Mouse (Mus musculus) lung, postnatal 0 days (tissue): ENCODE measurements around the gene Nckipsd. TPM values are rescaled to one million over a fixed set of nuclear protein-coding genes. Genes with fewer than 3 reads are reported as not detected.

Experiments used
- ATAC-seq: fragments of 200-750 bp; cut with Nextera tagmentation; 2 replicates; pipeline ENCODE4 v1.8.0; 2017; ENCODE audit warnings: moderate library complexity
- DNase-seq: peaks from one replicate; pipeline ENCODE4 v3.0.0-alpha.2; 2016; ENCODE audit warnings: low spot score
- H3K27ac ChIP-seq: fragments of 300-500 bp; sonication (generic); 2 replicates; pipeline ENCODE4 v1.5.1; 2014; ENCODE audit warnings: antibody characterized with exemption, mild to moderate bottlenecking, low read length, mixed read lengths
- H3K27me3 ChIP-seq: fragments of 300-500 bp; sonication (generic); replicated peaks from 2 replicates; pipeline ENCODE4 v1.6.1; 2014; ENCODE audit warnings: low read length, mixed read lengths; ENCODE audit not compliant: insufficient read depth
- H3K36me3 ChIP-seq: fragments of 300-500 bp; sonication (generic); 2 replicates; pipeline ENCODE4 v1.6.1; 2014; ENCODE audit warnings: low read length, mixed read lengths; ENCODE audit not compliant: insufficient read depth
- H3K4me1 ChIP-seq: fragments of 300-500 bp; sonication (generic); 2 replicates; pipeline ENCODE4 v1.6.1; 2014; ENCODE audit warnings: antibody characterized with exemption, low read depth, low read length, mixed read lengths; ENCODE audit not compliant: insufficient read depth
- H3K4me2 ChIP-seq: fragments of 300-500 bp; sonication (generic); replicated peaks from 2 replicates; pipeline ENCODE4 v1.6.1; 2014; ENCODE audit warnings: low read depth, mild to moderate bottlenecking, low read length, moderate library complexity, mixed read lengths
- H3K4me3 ChIP-seq: fragments of 300-500 bp; sonication (generic); 2 replicates; pipeline ENCODE4 v1.5.1; 2014; ENCODE audit warnings: low read depth, low read length
- H3K9ac ChIP-seq: fragments of 300-500 bp; sonication (generic); replicated peaks from 2 replicates; pipeline ENCODE4 v1.6.1; 2014; ENCODE audit warnings: low read depth, mild to moderate bottlenecking
- H3K9me3 ChIP-seq: fragments of 300-500 bp; sonication (generic); 2 replicates; pipeline ENCODE4 v1.6.1; 2016; ENCODE audit warnings: low read length, mixed read lengths
- CTCF ChIP-seq: IDR thresholded peaks from 2 replicates; pipeline ENCODE4 v1.5.1; 2016; ENCODE audit warnings: antibody characterized with exemption, mild to moderate bottlenecking
- EP300 ChIP-seq: IDR thresholded peaks from 2 replicates; pipeline ENCODE4 v1.6.1; 2016; ENCODE audit warnings: antibody characterized with exemption, mild to moderate bottlenecking, control low read depth
- WGBS: fragments of 180-500 bp; shearing (Covaris S2); extraction: QIAGEN DNeasy Blood & Tissue Kit; methylation state at CpG from one replicate; pipeline ENCODE4 v1.1.7; 2014; 5-methylcytosine and 5-hydroxymethylcytosine counted together
- polyA plus RNA-seq: library from polyadenylated mRNA; unstranded; fragments of >200 nt; fragmentation: Nextera tagmentation; extraction: Ambion mirVana; gene quantifications from 2 replicates; pipeline ENCODE4 v1.2.1, GENCODE M21; 2015

Gene Nckipsd
- polyA plus RNA-seq, 1 experiment from 2014 or later: 10.9 TPM

GRCm38 (mm10) chr9:108826700-108827340 is 18.7 kb downstream of the Nckipsd start:
- peaks cover 49% of the 10 kb centered on the region for H3K27me3 ChIP-seq
- H3K36me3 ChIP-seq: no peaks in the 10 kb centered on the region
- peak; percentile 82 for DNase-seq
- no peak overlapping the region for H3K27ac ChIP-seq
- H3K4me3 ChIP-seq: peak overlapping the region; percentile 31
- WGBS: 2% methylated on average over 38 of the region's 39 CpGs
- no peaks in the 10 kb centered on the region for H3K9me3 ChIP-seq
- ATAC-seq: peak; percentile 74
- H3K4me2 ChIP-seq: peak overlapping the region; percentile 63
- H3K4me1 ChIP-seq: peaks cover 7% of the 10 kb centered on the region
- no peak for TF ChIP-seq CTCF
- no peak overlapping the region for H3K9ac ChIP-seq

- Histone ChIP-seq H3K4me1 (peaks cover 11% of the 10 kb centered on the region), H3K27ac (no peak overlapping the region), H3K9me3 (no peaks in the 10 kb centered on the region), H3K27me3 (peaks cover 49% of the 10 kb centered on the region), H3K36me3 (no peaks in the 10 kb centered on the region), H3K4me3 (peak overlapping the region; percentile 31), H3K4me2 (peak overlapping the region; percentile 63), H3K9ac (no peak overlapping the region)
- TF ChIP-seq EP300 (no peak), CTCF (no peak)
- ATAC-seq (no peak), DNase-seq (no peak)
- WGBS: 9% methylated on average over 34 of the region's 34 CpGs
These were observed 19.3 kb downstream of the Nckipsd start for GRCm38 (mm10) chr9:108827454-108827853.

- 52% methylated on average over 18 of the region's 18 CpGs for WGBS
- no peak overlapping the region for H3K4me3 ChIP-seq
- H3K4me1 ChIP-seq: peaks cover 11% of the 10 kb centered on the region
- no peaks in the 10 kb centered on the region for H3K36me3 ChIP-seq
- H3K9ac ChIP-seq: no peak overlapping the region
- ATAC-seq: no peak
- TF ChIP-seq EP300: no peak
- H3K27me3 ChIP-seq: peaks cover 49% of the 10 kb centered on the region
- no peaks in the 10 kb centered on the region for H3K9me3 ChIP-seq
- no peak for DNase-seq
- H3K27ac ChIP-seq: no peak overlapping the region
- 0 out of 2 replicates have a peak overlapping the region, but pooled peaks have one; percentile 63 for H3K4me2 ChIP-seq
These were observed 19.7 kb downstream of the Nckipsd start for GRCm38 (mm10) chr9:108827906-108828305.

- TF ChIP-seq CTCF (no peak), EP300 (no peak)
- Histone ChIP-seq H3K4me3 (peak overlapping the region; percentile 39), H3K4me2 (peak overlapping the region; percentile 75), H3K27ac (no peak overlapping the region), H3K4me1 (peaks cover 11% of the 10 kb centered on the region), H3K9ac (no peak overlapping the region), H3K36me3 (no peaks in the 10 kb centered on the region), H3K9me3 (no peaks in the 10 kb centered on the region), H3K27me3 (peaks cover 14% of the 10 kb centered on the region)
- DNase-seq (peak; percentile 73), ATAC-seq (0 out of 2 replicates have a peak, but pooled peaks have one; percentile 1)
- WGBS: 5% methylated on average over 22 of the region's 23 CpGs
These were observed 23.5 kb downstream of the Nckipsd start for GRCm38 (mm10) chr9:108831637-108832036.

- no peaks in the 10 kb centered on the region for H3K36me3 ChIP-seq
- H3K27me3 ChIP-seq: peaks cover 7% of the 10 kb centered on the region
- H3K4me3 ChIP-seq: peak overlapping the region; percentile 39
- H3K4me2 ChIP-seq: peak overlapping the region; percentile 75
- no peak overlapping the region for H3K9ac ChIP-seq
- H3K9me3 ChIP-seq: no peaks in the 10 kb centered on the region
- DNase-seq: peak; percentile 98
- ATAC-seq: peak; percentile 99
- TF ChIP-seq EP300 (no peak), CTCF (no peak)
- no peak overlapping the region for H3K27ac ChIP-seq
- 4% methylated on average over 41 of the region's 46 CpGs for WGBS
- H3K4me1 ChIP-seq: peaks cover 6% of the 10 kb centered on the region; the same call in 1 of the 2 replicates
These were observed 24.4 kb downstream of the Nckipsd start for GRCm38 (mm10) chr9:108832390-108833108.

GRCm38 (mm10) chr9:108842989-108843388 is 34.8 kb downstream of the Nckipsd start:
- H3K27ac ChIP-seq: no peak overlapping the region
- 9% methylated on average over 14 of the region's 14 CpGs for whole genome bisulfite sequencing
- H3K27me3 ChIP-seq: no peaks in the 10 kb centered on the region
- H3K9me3 ChIP-seq: no peaks in the 10 kb centered on the region
- ATAC-seq (peak; percentile 69), DNase-seq (peak; percentile 62)
- no peak overlapping the region for H3K4me3 ChIP-seq
- TF ChIP-seq CTCF (peak; percentile 62), EP300 (no peak)
- no peaks in the 10 kb centered on the region for H3K4me1 ChIP-seq
- H3K36me3 ChIP-seq: no peaks in the 10 kb centered on the region
- H3K9ac ChIP-seq: no peak overlapping the region
- H3K4me2 ChIP-seq: 0 out of 2 replicates have a peak overlapping the region, but pooled peaks have one; percentile 14
